In genomic region chr7:46162132-46162727, GRCm38 (mm10) we compare ENCODE assay signal across 9 mouse cellular contexts. TPM values are rescaled to one million over a fixed set of nuclear protein-coding genes. Genes with fewer than 3 reads are reported as not detected.
DNase-seq lines count a peak whose midpoint lies in the region; ATAC-seq lines count a peak whose summit lies in the region.
"Had no signal": no experiment of that assay in that cellular context is flagged by ENCODE, and none has a peak within 500 bp of the region (broad histone marks: within the 10 kb centered on the region; RNA-seq: fewer than 3 reads in every experiment).

No protein-coding gene starts in this region.

- peak; percentile 41; the same call in 1 of the 2 replicates for ATAC-seq in neural tube, embryonic 13.5 days (ENCODE audit: low read depth)
- peak; percentile 38; the same call in 1 of the 2 replicates for ATAC-seq in heart, embryonic 13.5 days (ENCODE audit: extremely low read depth, insufficient number of reproducible peaks, low FRiP score, low TSS enrichment)

- no peak overlapping the region for H3K4me2 ChIP-seq in neural tube, embryonic 13.5 days
- peak overlapping the region; percentile 52 for H3K4me2 ChIP-seq in heart, embryonic 13.5 days
- H3K4me2 ChIP-seq: lung, embryonic 14.5 days had no signal

- no peaks in the 10 kb centered on the region for H3K9me3 ChIP-seq in neural tube, embryonic 13.5 days
- H3K9me3 ChIP-seq in heart, embryonic 13.5 days = no peaks in the 10 kb centered on the region
- H3K9me3 ChIP-seq in limb, embryonic 10.5 days (replicated peaks) = no peaks in the 10 kb centered on the region

- H3K27ac ChIP-seq in neural tube, embryonic 13.5 days (replicated peaks) = no peak overlapping the region; the same call in 1 of the 2 replicates
- peak overlapping the region; percentile 83 for H3K27ac ChIP-seq in heart, embryonic 13.5 days (replicated peaks)
- no peak overlapping the region for H3K27ac ChIP-seq in limb, embryonic 10.5 days

- WGBS in neural tube, embryonic 13.5 days = 62% methylated on average over 11 of the region's 11 CpGs
- WGBS in heart, embryonic 13.5 days = 33% methylated on average over 11 of the region's 11 CpGs
- WGBS in limb, embryonic 10.5 days = 78% methylated on average over 11 of the region's 11 CpGs

- H3K27me3 ChIP-seq in neural tube, embryonic 13.5 days = no peaks in the 10 kb centered on the region
- H3K27me3 ChIP-seq in heart, embryonic 13.5 days (replicated peaks) = no peaks in the 10 kb centered on the region
- no peaks in the 10 kb centered on the region for H3K27me3 ChIP-seq in limb, embryonic 10.5 days (ENCODE audit: low read depth, poor library complexity, severe bottlenecking)

- peaks cover 8% of the 10 kb centered on the region for H3K4me1 ChIP-seq in neural tube, embryonic 13.5 days (replicated peaks)
- H3K4me1 ChIP-seq in heart, embryonic 13.5 days = peaks cover 23% of the 10 kb centered on the region
- no peaks in the 10 kb centered on the region for H3K4me1 ChIP-seq in limb, embryonic 10.5 days

- H3K9ac ChIP-seq in neural tube, embryonic 13.5 days = no peak overlapping the region
- no peak overlapping the region for H3K9ac ChIP-seq in heart, embryonic 13.5 days
- H3K9ac ChIP-seq: lung, embryonic 14.5 days had no signal

- DNase-seq in neural tube, embryonic 10.5 days (ENCODE audit: extremely low spot score, low spot score) = no peak
- DNase-seq in cerebellum, postnatal 36 days = peak; percentile 89 to 91
- no peak for DNase-seq in kidney, adult 9 months
- no peak for DNase-seq in limb, embryonic 10.5 days (ENCODE audit: low spot score)
- DNase-seq in embryo, embryonic 10 days (ENCODE audit: low spot score) = no peak
- DNase-seq: lung, embryonic 14.5 days had no signal

- H3K4me3 ChIP-seq in neural tube, embryonic 13.5 days = no peak overlapping the region
- 0 out of 2 replicates have a peak overlapping the region, but pooled peaks have one; percentile 2 for H3K4me3 ChIP-seq in heart, embryonic 13.5 days
- H3K4me3 ChIP-seq in limb, embryonic 10.5 days = no peak overlapping the region
- H3K4me3 ChIP-seq: myocyte had no signal

- H3K36me3 ChIP-seq in neural tube, embryonic 13.5 days = no peaks in the 10 kb centered on the region
- H3K36me3 ChIP-seq in heart, embryonic 13.5 days = no peaks in the 10 kb centered on the region
- no peaks in the 10 kb centered on the region for H3K36me3 ChIP-seq in limb, embryonic 10.5 days

RNA-seq across cellular contexts. Expression of gene Abcc8, which starts 17.6 kb away (rescaled TPM):
- polyA plus RNA-seq in neural tube, embryonic 13.5 days (2015; fragmentation: Nextera tagmentation; extraction: Ambion mirVana) = 6.3 and 8.8 TPM in 2 replicates
- polyA plus RNA-seq in heart, embryonic 13.5 days (2015; fragmentation: Nextera tagmentation; extraction: Ambion mirVana) = 8.7 and 9.7 TPM in 2 replicates
- polyA plus RNA-seq in limb, embryonic 10.5 days (2016; fragmentation: Nextera tagmentation; extraction: Ambion mirVana) = 0.40 and 0.74 TPM in 2 replicates

Comparison
In these comparisons a context has a peak if more than half of its experiments do, and no peak if none do; other contexts are left out.
1. DNase-seq: peak in cerebellum, postnatal 36 days (2 of 2); none in neural tube, embryonic 10.5 days (single experiment), kidney, adult 9 months (single experiment), limb, embryonic 10.5 days (single experiment) and embryo, embryonic 10 days (single experiment).